Mouse (Mus musculus) liver, embryonic 11.5 days (tissue): ENCODE results near the gene Qprt. TPM values are rescaled to one million over a fixed set of nuclear protein-coding genes. Genes with fewer than 3 reads are reported as not detected.

ENCODE experiments used
- ATAC-seq: fragments of 200-750 bp; cut with Nextera tagmentation; replicated peaks from 2 replicates; pipeline ENCODE4 v1.8.0; 2017; ENCODE audit warnings: moderate number of reproducible peaks, mild to moderate bottlenecking, moderate TSS enrichment, moderate library complexity; ENCODE audit not compliant: low FRiP score
- DNase-seq: peaks from one replicate; pipeline ENCODE4 v3.0.0-alpha.2; 2017; ENCODE audit warnings: low spot score
- H3K27ac ChIP-seq: fragments of 300-500 bp; sonication (generic); 2 replicates; pipeline ENCODE4 v1.5.1; 2014; ENCODE audit warnings: mild to moderate bottlenecking, low read depth, low read length, control low read depth
- H3K27me3 ChIP-seq: fragments of 300-500 bp; sonication (generic); replicated peaks from 2 replicates; pipeline ENCODE4 v1.6.1; 2014; ENCODE audit warnings: low read length, mixed read lengths; ENCODE audit not compliant: control insufficient read depth, insufficient read depth
- H3K36me3 ChIP-seq: fragments of 300-500 bp; sonication (generic); 2 replicates; pipeline ENCODE4 v1.6.1; 2014; ENCODE audit warnings: mild to moderate bottlenecking, low read length, moderate library complexity, mixed read lengths; ENCODE audit not compliant: control insufficient read depth, insufficient read depth
- H3K4me1 ChIP-seq: fragments of 300-500 bp; sonication (generic); replicated peaks from 2 replicates; pipeline ENCODE4 v1.6.1; 2014; ENCODE audit warnings: low read length, mixed read lengths; ENCODE audit not compliant: control insufficient read depth, insufficient read depth
- H3K4me2 ChIP-seq: fragments of 300-500 bp; sonication (generic); 2 replicates; pipeline ENCODE4 v1.6.1; 2014; ENCODE audit warnings: mild to moderate bottlenecking, control low read depth, moderate library complexity
- H3K4me3 ChIP-seq: fragments of 300-500 bp; sonication (generic); 2 replicates; pipeline ENCODE4 v1.5.1; 2014; ENCODE audit warnings: low read depth, low read length, control low read depth
- H3K9ac ChIP-seq: fragments of 300-500 bp; sonication (generic); 2 replicates; pipeline ENCODE4 v1.6.1; 2014; ENCODE audit warnings: low read depth, low read length, control low read depth
- H3K9me3 ChIP-seq: fragments of 300-500 bp; sonication (generic); 2 replicates; pipeline ENCODE4 v1.6.1; 2016; ENCODE audit warnings: low read length, inconsistent platforms, mixed read lengths; ENCODE audit not compliant: control insufficient read depth
- WGBS: fragments of 180-500 bp; shearing (Covaris S2); extraction: QIAGEN DNeasy Blood & Tissue Kit; methylation state at CpG from one replicate; pipeline ENCODE4 v1.1.7; 2014; 5-methylcytosine and 5-hydroxymethylcytosine counted together
- polyA plus RNA-seq: library from polyadenylated mRNA; unstranded; fragments of >200 nt; fragmentation: Nextera tagmentation; extraction: Ambion mirVana; gene quantifications from 2 replicates; pipeline ENCODE4 v1.2.1, GENCODE M21; 2014

Qprt gene
- polyA plus RNA-seq, 1 experiment from 2014 or later: 44.2 TPM

GRCm38 (mm10) chr7:127137262-127138017 is 15.4 kb upstream of the Qprt start, which contains the start of gene Spn:
Gene Spn (minus strand): TSS chr7:127137823.
- no peak for DNase-seq
- Histone ChIP-seq H3K36me3 (peaks cover 2% of the 10 kb centered on the region; the same call in 1 of the 2 replicates), H3K4me2 (peak within 1 kb of the TSS; percentile 58), H3K27ac (peak within 1 kb of the TSS; percentile 83), H3K9ac (peak within 1 kb of the TSS; percentile 48), H3K4me3 (peak within 1 kb of the TSS; percentile 39), H3K4me1 (peaks cover 57% of the 10 kb centered on the region), H3K9me3 (no peaks in the 10 kb centered on the region), H3K27me3 (no peaks in the 10 kb centered on the region)
- no peak; the same call in 1 of the 2 replicates for ATAC-seq
- 38% methylated on average over 9 of the region's 9 CpGs for WGBS

- 76% methylated on average over 22 of the region's 22 CpGs for WGBS
- Histone ChIP-seq H3K27me3 (no peaks in the 10 kb centered on the region), H3K4me2 (peak overlapping the region; percentile 58), H3K36me3 (peaks cover 2% of the 10 kb centered on the region; the same call in 1 of the 2 replicates), H3K4me1 (peaks cover 49% of the 10 kb centered on the region), H3K9ac (peak overlapping the region; percentile 48), H3K27ac (peak overlapping the region; percentile 65), H3K9me3 (no peaks in the 10 kb centered on the region), H3K4me3 (peak overlapping the region; percentile 39)
- ATAC-seq (no peak), DNase-seq (no peak)
Observed at GRCm38 (mm10) chr7:127136181-127137071, 14.4 kb upstream of the Qprt start.

GRCm38 (mm10) chr7:127134821-127135447 is 12.9 kb upstream of the Qprt start:
- no peak for DNase-seq
- Histone ChIP-seq H3K4me2 (peak overlapping the region; percentile 58), H3K27ac (no peak overlapping the region), H3K9me3 (no peaks in the 10 kb centered on the region), H3K27me3 (no peaks in the 10 kb centered on the region), H3K4me3 (peak overlapping the region; percentile 39), H3K4me1 (peaks cover 38% of the 10 kb centered on the region), H3K36me3 (peaks cover 2% of the 10 kb centered on the region; the same call in 1 of the 2 replicates), H3K9ac (peak overlapping the region; percentile 1; the same call in 1 of the 2 replicates)
- no peak for ATAC-seq
- WGBS: 68% methylated on average over 11 of the region's 11 CpGs

- ATAC-seq: no peak
- 76% methylated on average over 5 of the region's 5 CpGs for WGBS
- Histone ChIP-seq H3K9ac (no peak overlapping the region), H3K4me3 (no peak overlapping the region), H3K27me3 (no peaks in the 10 kb centered on the region), H3K27ac (no peak overlapping the region), H3K4me2 (no peak overlapping the region), H3K4me1 (peaks cover 32% of the 10 kb centered on the region), H3K36me3 (peaks cover 2% of the 10 kb centered on the region; the same call in 1 of the 2 replicates), H3K9me3 (no peaks in the 10 kb centered on the region)
- no peak for DNase-seq
Observed at GRCm38 (mm10) chr7:127133125-127133524, 11.1 kb upstream of the Qprt start.

GRCm38 (mm10) chr7:127129638-127130037 is 7.6 kb upstream of the Qprt start:
- ATAC-seq (peak; percentile 49; the same call in 1 of the 2 replicates), DNase-seq (no peak)
- H3K4me3 ChIP-seq: no peak overlapping the region
- H3K27ac ChIP-seq: no peak overlapping the region
- H3K4me2 ChIP-seq: no peak overlapping the region
- H3K27me3 ChIP-seq: no peaks in the 10 kb centered on the region
- no peaks in the 10 kb centered on the region for H3K9me3 ChIP-seq
- peaks cover 3% of the 10 kb centered on the region for H3K4me1 ChIP-seq
- WGBS: 23% methylated on average over 4 of the region's 4 CpGs
- H3K9ac ChIP-seq: no peak overlapping the region
- no peaks in the 10 kb centered on the region for H3K36me3 ChIP-seq

GRCm38 (mm10) chr7:127121061-127121910 is 740 bp downstream of the Qprt start:
- peak overlapping the region; percentile 41 for H3K4me3 ChIP-seq
- peak overlapping the region; percentile 63 for H3K27ac ChIP-seq
- peaks cover 6% of the 10 kb centered on the region for H3K27me3 ChIP-seq
- no peaks in the 10 kb centered on the region for H3K36me3 ChIP-seq
- H3K9ac ChIP-seq: peak overlapping the region; percentile 48
- H3K4me2 ChIP-seq: peak overlapping the region; percentile 48
- ATAC-seq (peak; percentile 53), DNase-seq (peak; percentile 54)
- H3K9me3 ChIP-seq: no peaks in the 10 kb centered on the region
- peaks cover 12% of the 10 kb centered on the region for H3K4me1 ChIP-seq
- 27% methylated on average over 21 of the region's 21 CpGs for WGBS

GRCm38 (mm10) chr7:127118671-127119445 is 3.2 kb downstream of the Qprt start:
- WGBS: 62% methylated on average over 14 of the region's 14 CpGs
- Histone ChIP-seq H3K9me3 (no peaks in the 10 kb centered on the region), H3K4me3 (no peak overlapping the region), H3K36me3 (no peaks in the 10 kb centered on the region), H3K9ac (0 out of 2 replicates have a peak overlapping the region, but pooled peaks have one; percentile 28), H3K27me3 (peaks cover 6% of the 10 kb centered on the region), H3K4me2 (0 out of 2 replicates have a peak overlapping the region, but pooled peaks have one; percentile 13), H3K4me1 (peaks cover 15% of the 10 kb centered on the region), H3K27ac (peak overlapping the region; percentile 34; the same call in 1 of the 2 replicates)
- ATAC-seq (no peak), DNase-seq (no peak)
